Mouse (Mus musculus) thymus, postnatal 36 days (tissue): ENCODE measurements around the gene BC017158.
"Not testable (repeated sequence)": the region's sequence is repeated elsewhere in the genome, so short reads cannot be mapped to it uniquely, and the experiment has no call there.

ENCODE experiments used
- DNase-seq, 2 experiments: peaks; one replicate each; pipeline ENCODE4 v3.0.0; 2022; ENCODE audit warnings: mixed read lengths in 2 of 2

BC017158 gene

DNA sequence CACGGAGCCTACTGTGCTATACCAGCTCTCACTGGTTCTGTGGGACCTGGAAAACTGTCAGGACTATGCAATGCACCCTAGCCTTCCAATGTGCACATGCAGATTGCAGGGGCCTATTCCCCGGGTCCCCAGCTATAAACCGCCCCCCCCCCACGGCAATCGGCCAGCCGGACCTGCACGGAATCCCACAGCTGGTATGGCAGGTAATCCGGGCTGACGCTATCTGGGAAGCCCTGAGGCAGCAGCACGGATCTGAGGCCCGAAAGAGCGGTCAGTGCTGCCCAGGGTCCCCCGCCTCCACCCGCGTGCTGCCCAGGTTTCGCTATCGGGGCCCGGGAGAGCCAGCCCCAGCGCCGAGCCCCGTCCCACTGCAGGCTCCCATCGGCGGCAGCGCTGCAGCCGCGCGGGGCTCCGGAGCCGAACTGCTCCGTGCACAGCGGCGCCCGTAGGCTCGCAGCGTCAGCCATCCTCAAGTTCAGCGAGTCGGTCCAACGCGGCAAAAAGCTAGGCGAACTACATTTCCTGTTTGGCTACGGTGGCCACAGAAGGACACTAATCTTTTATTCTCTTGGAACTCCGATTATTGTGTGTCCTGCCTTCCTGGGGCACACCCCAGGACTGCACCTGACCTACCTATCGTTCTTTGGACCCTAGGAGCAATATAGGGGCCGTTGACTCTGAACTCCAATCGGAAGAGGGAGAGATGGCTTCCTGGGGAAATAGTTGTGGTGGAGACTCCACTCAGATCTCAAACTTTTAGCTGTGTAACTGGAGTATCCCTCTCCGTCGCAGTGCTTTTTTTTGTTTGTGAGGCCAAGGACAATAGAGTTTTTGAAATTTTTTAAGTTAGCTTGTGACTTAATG, at the start of gene BC017158:
Gene BC017158 (minus strand): TSS at position 554 of the 864 bp plus-strand sequence.
- peak; percentile 67 to 69 for DNase-seq

DNA sequence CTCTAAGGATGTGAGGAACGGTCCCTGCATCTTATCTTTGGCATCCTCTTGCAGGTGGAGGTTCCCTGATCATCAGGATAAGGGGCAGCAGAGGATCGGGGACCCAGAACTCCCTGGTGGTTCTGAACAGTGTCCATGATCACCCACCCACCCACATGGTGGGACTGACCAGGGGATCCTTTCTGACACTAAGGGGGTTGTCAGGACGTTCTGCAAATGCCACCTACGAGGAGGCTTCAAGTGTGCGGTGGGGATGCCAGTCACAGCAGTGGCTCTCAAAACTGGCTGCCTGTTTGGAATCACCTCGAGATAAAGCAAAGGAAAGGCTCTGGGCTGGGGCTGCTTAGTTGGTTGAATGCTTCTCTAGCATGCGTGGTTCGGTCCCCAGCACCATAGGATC, 49.0 kb upstream of the BC017158 start:
- no peak for DNase-seq

- DNase-seq = no peak
These were observed 48.6 kb upstream of the BC017158 start for GRCm38 (mm10) chr7:128346522-128346921.

- DNase-seq = no peak
These were observed 47.7 kb upstream of the BC017158 start for GRCm38 (mm10) chr7:128345691-128346090.

GRCm38 (mm10) chr7:128344928-128345653, 47.1 kb upstream of the BC017158 start:
- DNase-seq = peak; percentile 60 to 64

DNA sequence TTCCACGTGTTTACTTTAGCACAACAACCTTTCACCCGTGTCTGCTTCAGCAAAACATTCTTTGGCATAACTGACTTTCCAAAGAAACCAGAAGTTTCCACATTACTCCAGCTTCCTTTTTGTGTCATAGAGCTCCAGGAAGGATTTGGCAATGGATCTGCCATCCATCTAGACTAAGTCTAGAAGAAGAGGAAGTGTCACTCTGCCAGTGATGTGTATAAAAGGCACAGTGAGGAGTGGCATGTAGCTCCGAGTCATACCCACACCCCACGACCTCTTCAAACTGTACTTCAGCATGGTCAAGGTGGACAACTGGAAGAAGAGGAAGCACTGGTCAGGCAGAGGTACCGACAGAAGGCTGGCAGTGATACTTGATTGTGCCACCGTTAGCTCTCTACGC, 46.5 kb upstream of the BC017158 start:
- no peak for DNase-seq

- not testable (repeated sequence) for DNase-seq
These were observed 44.7 kb upstream of the BC017158 start for GRCm38 (mm10) chr7:128342691-128343090.

- DNase-seq = not testable (repeated sequence)
These were observed 42.4 kb upstream of the BC017158 start for GRCm38 (mm10) chr7:128340321-128340720.

- no peak for DNase-seq
These were observed 34.9 kb upstream of the BC017158 start for GRCm38 (mm10) chr7:128332896-128333295.

DNA sequence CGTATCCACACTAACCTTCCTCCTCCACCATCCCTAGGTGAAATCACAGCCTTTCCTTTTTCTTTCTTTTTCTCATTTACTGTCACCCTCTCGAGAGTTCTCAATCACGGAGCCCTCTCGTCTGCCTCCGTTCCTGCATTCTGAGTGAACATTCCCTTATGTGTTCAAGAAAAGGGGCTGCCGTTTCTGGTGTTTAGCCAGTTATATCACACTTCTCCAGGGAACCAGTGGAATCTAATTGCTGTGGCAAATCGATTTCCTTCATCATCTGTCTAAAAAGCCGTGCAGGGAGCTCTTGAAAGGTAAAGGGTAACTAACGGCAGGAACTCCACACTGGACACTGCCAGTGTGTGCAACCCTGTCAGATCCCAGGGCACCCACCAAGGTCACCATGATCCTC, 33.0 kb upstream of the BC017158 start:
- DNase-seq = no peak

- DNase-seq = no peak
These were observed 27.0 kb upstream of the BC017158 start for GRCm38 (mm10) chr7:128324977-128325376.

DNA sequence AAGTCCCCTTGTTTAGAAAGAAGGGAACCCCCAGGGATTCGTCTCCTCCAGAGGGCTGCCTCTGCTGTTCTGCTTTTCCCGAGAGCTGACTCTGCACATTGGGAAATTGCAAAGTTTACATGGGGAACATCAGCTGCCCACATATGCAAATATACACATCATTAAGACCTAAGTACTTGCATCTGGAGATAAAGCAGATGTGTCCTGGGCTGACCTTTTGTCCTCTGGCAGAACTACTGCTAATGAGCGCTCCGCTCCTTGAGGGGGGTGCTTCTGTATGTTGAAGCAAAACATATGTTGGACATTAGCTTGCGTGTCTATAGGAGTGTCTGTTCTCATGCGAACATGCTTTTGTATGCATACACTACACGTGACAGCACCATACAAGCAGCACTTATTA, 23.3 kb upstream of the BC017158 start:
- DNase-seq = no peak

DNA sequence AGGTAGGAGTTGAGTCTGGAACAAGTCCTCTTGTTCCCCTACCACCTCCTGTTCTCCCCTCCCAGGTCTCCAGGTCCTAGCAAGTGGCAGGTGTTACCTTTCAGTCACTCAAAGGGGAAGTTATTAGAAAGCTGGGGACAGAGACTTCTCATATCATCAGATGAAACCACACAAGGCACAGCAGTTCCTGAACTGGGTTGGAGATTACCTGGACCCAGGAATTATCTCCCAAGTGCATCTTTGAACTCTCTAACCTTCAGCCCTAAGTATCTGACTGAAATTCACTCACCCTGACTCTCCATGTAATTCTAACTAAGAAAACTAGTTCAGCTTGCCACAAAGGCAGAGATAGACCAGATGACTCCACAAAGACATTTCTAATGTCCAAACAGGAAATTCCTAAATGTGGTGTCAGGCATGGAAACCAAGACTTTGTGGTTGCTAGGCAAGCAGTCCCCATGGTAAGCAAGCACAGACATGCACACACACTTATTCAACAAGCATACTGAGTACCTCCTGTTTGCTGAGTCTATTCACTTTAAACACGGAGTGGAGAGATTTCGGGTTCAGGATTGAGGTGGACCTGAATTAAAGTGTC, 22.3 kb upstream of the BC017158 start:
- no peak for DNase-seq

GRCm38 (mm10) chr7:128319140-128319539, 21.2 kb upstream of the BC017158 start:
- DNase-seq = no peak

DNA sequence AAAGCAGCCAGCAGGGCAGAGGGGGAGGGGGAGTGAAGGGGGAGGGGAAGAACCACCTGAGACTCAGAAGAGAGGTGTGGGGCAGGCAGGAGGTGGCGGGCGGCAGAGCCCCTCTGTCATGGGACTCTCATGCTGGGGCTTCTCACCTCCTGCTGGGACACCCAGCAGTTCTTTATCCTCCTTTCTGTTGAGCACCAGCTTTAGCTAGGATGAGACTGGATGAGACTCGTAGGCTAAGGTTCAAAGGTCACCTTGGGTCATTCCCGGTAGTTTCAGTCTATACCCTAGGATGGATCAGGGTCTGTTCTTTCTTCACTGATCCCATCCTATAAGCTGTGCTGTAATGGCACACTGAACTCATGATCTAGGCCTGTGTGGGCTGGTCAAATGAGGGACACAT, 19.0 kb upstream of the BC017158 start:
- no peak for DNase-seq

DNA sequence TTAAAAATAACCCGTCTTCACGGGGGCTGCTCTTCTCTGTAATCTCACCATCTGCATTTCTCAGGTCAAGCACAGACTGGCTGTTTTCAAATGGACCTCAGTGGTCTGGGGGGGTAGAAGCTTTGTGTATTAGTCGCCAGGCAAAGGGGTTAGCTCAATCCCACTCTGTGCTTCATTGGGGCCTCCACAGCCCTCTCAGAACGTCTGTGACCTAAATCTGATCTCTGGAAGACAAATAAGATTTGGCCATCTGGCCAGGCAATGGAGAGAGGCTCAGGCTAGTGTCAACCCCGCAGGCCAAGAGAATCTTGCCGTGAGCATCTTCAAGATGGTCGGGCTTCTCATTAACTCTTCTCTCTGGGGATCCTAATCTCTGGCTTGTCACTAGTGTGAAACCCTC, 16.5 kb upstream of the BC017158 start:
- no peak for DNase-seq

- DNase-seq = no peak
These were observed 15.6 kb upstream of the BC017158 start for GRCm38 (mm10) chr7:128313601-128314000.

GRCm38 (mm10) chr7:128312375-128313059, 14.5 kb upstream of the BC017158 start:
- DNase-seq = no peak

DNA sequence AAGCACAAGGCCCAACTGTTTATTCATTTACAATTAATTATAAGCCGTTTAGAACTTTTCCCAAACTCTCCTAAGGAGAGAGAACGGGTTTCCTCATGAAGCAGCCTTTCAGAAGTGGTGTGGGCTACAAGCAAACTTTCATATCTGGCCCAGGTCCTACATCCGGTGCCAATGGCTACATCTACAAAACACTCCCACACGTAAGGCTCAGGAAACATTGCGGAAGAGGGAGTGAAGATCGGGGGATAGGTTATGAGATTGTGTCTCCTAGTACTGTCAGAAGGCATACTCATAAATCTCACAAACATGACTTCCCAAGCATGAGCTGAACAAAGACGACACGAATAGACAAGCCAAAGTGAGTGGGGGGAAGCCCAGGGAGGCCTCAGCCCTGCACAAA, 13.8 kb upstream of the BC017158 start:
- no peak for DNase-seq

DNA sequence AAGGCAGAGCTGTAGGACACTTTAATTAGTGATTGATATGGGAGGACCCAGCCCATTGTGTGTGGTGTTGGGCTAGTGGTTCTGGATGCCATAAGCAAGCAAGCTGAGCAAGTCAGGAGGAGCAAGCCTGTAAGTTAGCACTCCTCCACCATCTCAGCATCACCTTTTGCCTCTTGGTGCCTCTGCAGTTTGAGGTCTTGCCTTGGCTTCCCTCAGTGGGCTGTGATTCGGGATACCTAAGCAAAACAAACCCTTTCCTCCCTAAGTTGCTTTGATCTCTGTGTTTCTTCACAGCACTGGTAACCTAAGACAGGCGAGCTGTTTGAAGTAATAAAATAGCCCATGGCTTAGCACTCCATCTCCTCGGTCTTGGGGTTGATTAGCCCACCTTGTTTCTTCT, 13.3 kb upstream of the BC017158 start:
- no peak for DNase-seq

DNA sequence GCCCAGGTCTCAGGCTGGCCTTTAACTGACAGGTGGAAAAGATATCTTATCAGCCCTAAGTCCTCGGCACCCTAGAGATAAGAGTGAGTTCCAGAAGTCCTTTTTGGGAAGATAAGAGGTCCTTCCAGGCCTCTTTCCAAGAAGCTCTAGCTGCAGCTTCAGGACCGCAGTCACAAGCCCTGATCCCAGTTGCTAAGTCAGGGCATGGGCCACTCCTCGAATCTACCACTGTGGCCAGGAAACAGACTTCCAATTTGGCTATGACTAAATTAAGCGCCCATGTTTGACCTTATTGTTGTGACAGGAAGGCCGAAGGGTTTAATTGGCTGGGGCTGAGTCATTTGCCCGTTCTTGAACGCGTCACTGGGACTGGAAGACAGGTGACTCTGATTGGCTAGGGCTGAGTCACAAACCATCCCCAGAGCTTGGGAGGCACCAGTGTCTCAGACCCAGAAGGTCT, 12.3 kb upstream of the BC017158 start:
- no peak for DNase-seq

DNA sequence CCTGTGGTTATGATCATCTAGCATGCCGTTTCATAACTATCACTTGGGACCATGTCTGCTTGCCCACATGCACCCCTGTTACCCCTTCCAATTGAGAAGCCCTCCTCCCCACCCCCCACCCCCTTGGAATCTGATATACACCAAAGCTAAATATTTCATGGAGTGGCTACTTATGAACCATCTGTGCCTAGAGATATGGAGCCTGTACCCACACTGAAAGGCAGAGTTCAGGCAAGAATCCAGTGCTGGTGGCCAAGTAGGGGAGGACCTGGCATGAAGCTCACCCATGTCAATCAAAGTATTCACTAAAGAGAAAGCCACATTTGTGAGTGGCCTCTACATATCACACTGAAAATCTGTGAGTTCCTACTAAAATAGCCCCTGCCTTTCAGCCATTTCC, 11.8 kb upstream of the BC017158 start:
- no peak for DNase-seq

- DNase-seq = no peak
These were observed 11.2 kb upstream of the BC017158 start for GRCm38 (mm10) chr7:128309216-128309615.
